Mouse (Mus musculus) ES-Bruce4 (cell line): ENCODE measurements at regions not wholly inside any gene's neighbourhood (a gene's known extent, or its start where the extent isn't known, plus 50 kb on each side); places are given as distances from the start of the nearest gene placed in this dataset.

Experiments used
- CTCF ChIP-seq: IDR thresholded peaks from one replicate; pipeline ENCODE4 v1.8.1; 2011; ENCODE audit warnings: low read depth, low read length
- EP300 ChIP-seq: IDR thresholded peaks from 2 replicates; pipeline ENCODE4 v1.6.1; 2011; ENCODE audit warnings: low read depth, low read length; ENCODE audit not compliant: insufficient read depth

DNA sequence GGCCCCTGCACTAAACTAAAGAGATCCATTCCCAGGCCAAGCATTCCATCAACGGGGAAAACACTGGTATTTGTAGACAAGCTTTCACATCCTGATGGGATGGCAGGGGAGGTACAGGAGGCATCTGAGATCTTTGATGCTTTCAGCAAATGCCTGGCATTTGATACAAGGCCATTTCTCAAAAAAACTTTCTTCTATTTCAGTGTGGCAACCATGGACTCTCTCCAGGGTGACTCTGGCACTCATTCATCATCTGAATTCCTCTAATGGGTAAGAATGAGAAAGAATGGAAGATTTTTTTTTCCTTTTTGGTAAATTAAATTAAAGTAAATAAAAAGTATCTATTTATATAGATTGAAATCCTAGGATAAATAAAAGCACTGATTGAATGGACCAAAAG is 281.8 kb upstream of the Far2 start:
- TF ChIP-seq EP300 (no peak), CTCF (no peak)
